Mouse (Mus musculus) heart, postnatal 0 days (tissue): ENCODE results near the gene Zdhhc5. TPM values are rescaled to one million over a fixed set of nuclear protein-coding genes. Genes with fewer than 3 reads are reported as not detected.
A peak's percentile ranks its signal among the peaks of the same experiment; 100 is the strongest.

Experiments used
- ATAC-seq: fragments of 200-750 bp; cut with Nextera tagmentation; 2 replicates; pipeline ENCODE4 v1.8.0; 2017; ENCODE audit warnings: low read depth, moderate number of reproducible peaks, moderate library complexity; ENCODE audit not compliant: insufficient read depth
- DNase-seq: peaks from one replicate; pipeline ENCODE4 v3.0.0-alpha.2; 2016; ENCODE audit warnings: low spot score
- H3K27ac ChIP-seq: fragments of 300-500 bp; sonication (generic); 2 replicates; pipeline ENCODE4 v1.5.1; 2014; ENCODE audit warnings: low read depth, mild to moderate bottlenecking
- H3K27me3 ChIP-seq: fragments of 300-500 bp; sonication (generic); 2 replicates; pipeline ENCODE4 v1.6.1; 2014; ENCODE audit warnings: low read length, mixed read lengths; ENCODE audit not compliant: control insufficient read depth, insufficient read depth
- H3K36me3 ChIP-seq: fragments of 300-500 bp; sonication (generic); replicated peaks from 2 replicates; pipeline ENCODE4 v1.6.1; 2014; ENCODE audit warnings: low read length, mixed read lengths; ENCODE audit not compliant: control insufficient read depth, insufficient read depth
- H3K4me1 ChIP-seq: fragments of 300-500 bp; sonication (generic); 2 replicates; pipeline ENCODE4 v1.6.1; 2014; ENCODE audit warnings: antibody characterized with exemption; ENCODE audit not compliant: control insufficient read depth, insufficient read depth
- H3K4me2 ChIP-seq: fragments of 300-500 bp; sonication (generic); 2 replicates; pipeline ENCODE4 v1.6.1; 2014; ENCODE audit warnings: low read depth, mild to moderate bottlenecking, low read length, moderate library complexity
- H3K4me3 ChIP-seq: fragments of 300-500 bp; sonication (generic); 2 replicates; pipeline ENCODE4 v1.5.1; 2014; ENCODE audit warnings: low read depth, low read length
- H3K9ac ChIP-seq: fragments of 300-500 bp; sonication (generic); replicated peaks from 2 replicates; pipeline ENCODE4 v1.6.1; 2014; ENCODE audit warnings: low read depth, low read length, mixed read lengths
- H3K9me3 ChIP-seq: fragments of 300-500 bp; sonication (generic); replicated peaks from 2 replicates; pipeline ENCODE4 v1.6.1; 2016; ENCODE audit warnings: low read length; ENCODE audit not compliant: control insufficient read depth
- CTCF ChIP-seq: IDR thresholded peaks from 2 replicates; pipeline ENCODE4 v1.5.1; 2016; ENCODE audit warnings: antibody characterized with exemption, control low read depth, low read depth
- EP300 ChIP-seq: IDR thresholded peaks from 2 replicates; pipeline ENCODE4 v1.6.1; 2016; ENCODE audit warnings: antibody characterized with exemption, low read depth
- WGBS: fragments of 180-500 bp; shearing (Covaris S2); extraction: QIAGEN DNeasy Blood & Tissue Kit; methylation state at CpG from one replicate; pipeline ENCODE4 v1.1.7; 2014; 5-methylcytosine and 5-hydroxymethylcytosine counted together
- polyA plus RNA-seq: library from polyadenylated mRNA; unstranded; fragments of >200 nt; fragmentation: Nextera tagmentation; extraction: Ambion mirVana; gene quantifications from 2 replicates; pipeline ENCODE4 v1.2.1, GENCODE M21; 2015
- total RNA-seq: library from RNA; depleted of rRNA; stranded (reverse); fragments of >200 nt; gene quantifications from 2 replicates; pipeline ENCODE4 v1.2.3, GENCODE M21; 2014; ENCODE audit warnings: low replicate concordance

The Zdhhc5 gene
- total and polyA plus RNA-seq, 2 experiments from 2014 or later, result 20.5 to 46.5 TPM

GRCm38 (mm10) chr2:84737451-84737925 is 22.5 kb upstream of the Zdhhc5 start:
- no peaks in the 10 kb centered on the region for H3K9me3 ChIP-seq
- WGBS, result 9% methylated on average over 8 of the region's 8 CpGs
- H3K4me2 ChIP-seq, result peak overlapping the region; percentile 60
- H3K27ac ChIP-seq, result 0 out of 2 replicates have a peak overlapping the region, but pooled peaks have one; percentile 11
- no peaks in the 10 kb centered on the region for H3K36me3 ChIP-seq
- H3K4me3 ChIP-seq, result no peak overlapping the region
- no peak for TF ChIP-seq EP300
- peak; percentile 24 for TF ChIP-seq CTCF
- ATAC-seq (peak; percentile 24; the same call in 1 of the 2 replicates), DNase-seq (peak; percentile 49)
- H3K27me3 ChIP-seq, result peaks cover 23% of the 10 kb centered on the region
- peaks cover 41% of the 10 kb centered on the region for H3K4me1 ChIP-seq
- no peak overlapping the region for H3K9ac ChIP-seq

DNA sequence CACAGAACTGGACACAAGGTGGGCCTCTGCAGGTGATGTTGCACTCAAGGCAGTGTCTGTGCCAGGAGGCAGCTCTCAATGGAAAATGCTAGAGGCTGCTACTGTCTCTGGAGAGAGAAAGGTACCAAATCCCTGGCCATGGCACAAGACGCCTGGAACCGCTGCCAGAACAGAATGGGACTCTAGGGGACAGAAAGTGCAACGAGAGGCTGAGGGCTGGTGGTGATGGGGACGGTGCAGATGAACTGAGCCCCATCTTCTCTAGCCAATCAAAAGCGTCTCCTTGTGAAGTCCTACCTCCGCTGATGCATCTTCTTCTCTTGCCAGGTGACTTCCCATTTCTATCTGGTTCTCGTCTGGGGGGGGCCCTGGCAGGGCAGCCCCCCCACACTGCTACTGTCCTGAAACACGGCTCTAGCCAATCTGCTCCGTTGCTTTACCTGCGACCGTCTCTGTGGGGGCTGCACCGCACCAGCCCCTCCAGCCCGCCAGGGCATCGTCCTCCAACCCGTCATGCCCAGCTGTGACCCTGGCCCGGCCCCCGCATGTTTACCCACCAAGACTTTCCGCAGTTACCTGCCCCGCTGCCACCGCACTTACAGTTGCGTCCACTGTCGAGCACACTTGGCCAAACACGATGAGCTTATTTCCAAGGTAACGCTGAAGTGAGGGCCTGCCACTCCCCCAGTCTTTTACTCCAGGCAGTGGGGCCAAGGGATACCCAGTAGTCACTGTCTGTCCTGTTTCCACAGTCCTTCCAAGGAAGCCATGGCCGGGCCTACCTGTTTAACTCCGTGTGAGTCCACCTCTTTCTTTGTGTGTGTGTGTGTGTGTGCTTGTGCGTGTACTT is 21.6 kb upstream of the Zdhhc5 start:
- no peak overlapping the region for H3K27ac ChIP-seq
- H3K9me3 ChIP-seq, result no peaks in the 10 kb centered on the region
- 8% methylated on average over 27 of the region's 27 CpGs for WGBS
- ATAC-seq, result no peak
- H3K36me3 ChIP-seq, result no peaks in the 10 kb centered on the region
- no peak for DNase-seq
- no peak for TF ChIP-seq EP300
- no peak for TF ChIP-seq CTCF
- no peak overlapping the region for H3K9ac ChIP-seq
- H3K27me3 ChIP-seq, result peaks cover 23% of the 10 kb centered on the region
- H3K4me2 ChIP-seq, result no peak overlapping the region
- peaks cover 32% of the 10 kb centered on the region for H3K4me1 ChIP-seq
- no peak overlapping the region for H3K4me3 ChIP-seq

DNA sequence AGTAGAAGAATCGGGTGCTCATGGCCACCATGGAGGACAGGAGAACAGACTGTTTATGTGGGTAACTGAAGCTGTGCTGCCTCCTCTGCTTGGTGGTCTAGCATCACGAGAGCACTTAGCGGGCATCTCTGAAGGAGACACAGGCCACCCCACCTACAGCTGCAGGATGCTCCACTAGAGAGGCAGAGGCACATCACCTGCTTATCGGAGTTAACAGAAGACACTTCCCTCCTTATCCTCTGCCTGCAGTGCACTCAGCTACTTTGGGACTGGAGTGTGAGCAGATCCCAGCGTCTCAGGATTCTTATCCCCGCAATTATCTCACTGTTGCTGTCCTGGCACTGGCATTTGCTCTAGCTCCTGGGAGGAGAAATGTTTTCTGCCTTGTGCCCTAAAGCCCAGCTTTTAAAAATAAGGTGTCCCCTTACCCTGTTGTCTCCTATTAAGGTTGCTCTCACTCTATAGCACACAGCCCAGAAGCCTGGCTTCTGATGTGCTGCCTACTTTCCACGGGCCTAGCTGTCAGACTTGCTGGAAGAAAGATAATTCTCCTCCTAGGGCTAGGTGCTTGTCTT is 20.5 kb upstream of the Zdhhc5 start:
- H3K9ac ChIP-seq, result no peak overlapping the region
- no peak for DNase-seq
- 6% methylated on average over 7 of the region's 7 CpGs for WGBS
- H3K27me3 ChIP-seq, result peaks cover 23% of the 10 kb centered on the region
- no peak for TF ChIP-seq EP300
- no peak for TF ChIP-seq CTCF
- H3K9me3 ChIP-seq, result no peaks in the 10 kb centered on the region
- H3K4me3 ChIP-seq, result no peak overlapping the region
- H3K4me2 ChIP-seq, result no peak overlapping the region
- H3K36me3 ChIP-seq, result no peaks in the 10 kb centered on the region
- no peak overlapping the region for H3K27ac ChIP-seq
- peaks cover 28% of the 10 kb centered on the region for H3K4me1 ChIP-seq
- ATAC-seq, result no peak

GRCm38 (mm10) chr2:84734919-84735318 is 19.9 kb upstream of the Zdhhc5 start:
- ATAC-seq (no peak), DNase-seq (no peak)
- TF ChIP-seq CTCF, result no peak
- no peak for TF ChIP-seq EP300
- H3K27ac ChIP-seq, result no peak overlapping the region
- H3K36me3 ChIP-seq, result no peaks in the 10 kb centered on the region
- no peaks in the 10 kb centered on the region for H3K9me3 ChIP-seq
- H3K4me1 ChIP-seq, result peaks cover 28% of the 10 kb centered on the region
- peak overlapping the region; percentile 36 for H3K4me3 ChIP-seq
- H3K9ac ChIP-seq, result no peak overlapping the region
- peaks cover 23% of the 10 kb centered on the region for H3K27me3 ChIP-seq
- peak overlapping the region; percentile 57 for H3K4me2 ChIP-seq
- 3% methylated on average over 2 of the region's 2 CpGs for WGBS

- Histone ChIP-seq H3K4me1 (peaks cover 28% of the 10 kb centered on the region), H3K27me3 (peaks cover 23% of the 10 kb centered on the region), H3K9me3 (no peaks in the 10 kb centered on the region), H3K36me3 (no peaks in the 10 kb centered on the region), H3K27ac (no peak overlapping the region), H3K4me3 (peak overlapping the region; percentile 36), H3K4me2 (peak overlapping the region; percentile 57), H3K9ac (peak overlapping the region; percentile 28)
- DNase-seq (no peak), ATAC-seq (no peak)
- 2% methylated on average over 11 of the region's 11 CpGs for WGBS
- no peak for TF ChIP-seq CTCF
- TF ChIP-seq EP300, result no peak
Measured at GRCm38 (mm10) chr2:84734351-84734864, 19.4 kb upstream of the Zdhhc5 start.
